Mouse (Mus musculus) liver, embryonic 11.5 days (tissue): ENCODE measurements around the gene Htra3. TPM values are rescaled to one million over a fixed set of nuclear protein-coding genes. Genes with fewer than 3 reads are reported as not detected.
A peak's percentile ranks its signal among the peaks of the same experiment; 100 is the strongest.

Experiments
- ATAC-seq: fragments of 200-750 bp; cut with Nextera tagmentation; replicated peaks from 2 replicates; pipeline ENCODE4 v1.8.0; 2017; ENCODE audit warnings: moderate number of reproducible peaks, mild to moderate bottlenecking, moderate TSS enrichment, moderate library complexity; ENCODE audit not compliant: low FRiP score
- DNase-seq: peaks from one replicate; pipeline ENCODE4 v3.0.0-alpha.2; 2017; ENCODE audit warnings: low spot score
- H3K27ac ChIP-seq: fragments of 300-500 bp; sonication (generic); 2 replicates; pipeline ENCODE4 v1.5.1; 2014; ENCODE audit warnings: mild to moderate bottlenecking, low read depth, low read length, control low read depth
- H3K27me3 ChIP-seq: fragments of 300-500 bp; sonication (generic); replicated peaks from 2 replicates; pipeline ENCODE4 v1.6.1; 2014; ENCODE audit warnings: low read length, mixed read lengths; ENCODE audit not compliant: control insufficient read depth, insufficient read depth
- H3K36me3 ChIP-seq: fragments of 300-500 bp; sonication (generic); 2 replicates; pipeline ENCODE4 v1.6.1; 2014; ENCODE audit warnings: mild to moderate bottlenecking, low read length, moderate library complexity, mixed read lengths; ENCODE audit not compliant: control insufficient read depth, insufficient read depth
- H3K4me1 ChIP-seq: fragments of 300-500 bp; sonication (generic); replicated peaks from 2 replicates; pipeline ENCODE4 v1.6.1; 2014; ENCODE audit warnings: low read length, mixed read lengths; ENCODE audit not compliant: control insufficient read depth, insufficient read depth
- H3K4me2 ChIP-seq: fragments of 300-500 bp; sonication (generic); 2 replicates; pipeline ENCODE4 v1.6.1; 2014; ENCODE audit warnings: mild to moderate bottlenecking, control low read depth, moderate library complexity
- H3K4me3 ChIP-seq: fragments of 300-500 bp; sonication (generic); 2 replicates; pipeline ENCODE4 v1.5.1; 2014; ENCODE audit warnings: low read depth, low read length, control low read depth
- H3K9ac ChIP-seq: fragments of 300-500 bp; sonication (generic); 2 replicates; pipeline ENCODE4 v1.6.1; 2014; ENCODE audit warnings: low read depth, low read length, control low read depth
- H3K9me3 ChIP-seq: fragments of 300-500 bp; sonication (generic); 2 replicates; pipeline ENCODE4 v1.6.1; 2016; ENCODE audit warnings: low read length, inconsistent platforms, mixed read lengths; ENCODE audit not compliant: control insufficient read depth
- WGBS: fragments of 180-500 bp; shearing (Covaris S2); extraction: QIAGEN DNeasy Blood & Tissue Kit; methylation state at CpG from one replicate; pipeline ENCODE4 v1.1.7; 2014; 5-methylcytosine and 5-hydroxymethylcytosine counted together
- polyA plus RNA-seq: library from polyadenylated mRNA; unstranded; fragments of >200 nt; fragmentation: Nextera tagmentation; extraction: Ambion mirVana; gene quantifications from 2 replicates; pipeline ENCODE4 v1.2.1, GENCODE M21; 2014

Gene Htra3
- polyA plus RNA-seq: 1.7 and 2.3 TPM in 2 replicates

- DNase-seq (no peak), ATAC-seq (no peak)
- Histone ChIP-seq H3K27me3 (peaks cover 37% of the 10 kb centered on the region), H3K4me3 (peak within 1 kb of the TSS; percentile 43), H3K9ac (no peak within 1 kb of the TSS), H3K27ac (no peak within 1 kb of the TSS), H3K4me2 (peak within 1 kb of the TSS; percentile 72), H3K4me1 (no peaks in the 10 kb centered on the region; the same call in 1 of the 2 replicates), H3K9me3 (no peaks in the 10 kb centered on the region), H3K36me3 (no peaks in the 10 kb centered on the region)
- WGBS: 10% methylated on average over 41 of the region's 42 CpGs
Measured at GRCm38 (mm10) chr5:35679256-35680155, at the start of gene Htra3. TSS of gene Htra3 (minus strand) at chr5:35679782.

- DNase-seq (peak; percentile 49), ATAC-seq (peak; percentile 76)
- no peaks in the 10 kb centered on the region for H3K9me3 ChIP-seq
- no peaks in the 10 kb centered on the region for H3K27me3 ChIP-seq
- no peaks in the 10 kb centered on the region for H3K36me3 ChIP-seq
- H3K4me3 ChIP-seq: peak overlapping the region; percentile 14; the same call in 1 of the 2 replicates
- peak overlapping the region; percentile 17; the same call in 1 of the 2 replicates for H3K27ac ChIP-seq
- peak overlapping the region; percentile 44 for H3K4me2 ChIP-seq
- no peaks in the 10 kb centered on the region for H3K4me1 ChIP-seq
- no peak overlapping the region for H3K9ac ChIP-seq
- 27% methylated on average over 11 of the region's 11 CpGs for WGBS
Measured at GRCm38 (mm10) chr5:35728957-35729460, 49.4 kb upstream of the Htra3 start.

GRCm38 (mm10) chr5:35728344-35728956 is 48.9 kb upstream of the Htra3 start:
- peak; percentile 35; the same call in 1 of the 2 replicates for ATAC-seq

GRCm38 (mm10) chr5:35727447-35727846 is 47.9 kb upstream of the Htra3 start:
- H3K27ac ChIP-seq: no peak overlapping the region
- ATAC-seq (no peak), DNase-seq (no peak)
- no peak overlapping the region for H3K9ac ChIP-seq
- H3K36me3 ChIP-seq: no peaks in the 10 kb centered on the region
- H3K4me2 ChIP-seq: no peak overlapping the region; the same call in 1 of the 2 replicates
- 82% methylated on average over 5 of the region's 5 CpGs for WGBS
- H3K4me3 ChIP-seq: no peak overlapping the region; the same call in 1 of the 2 replicates
- H3K4me1 ChIP-seq: peaks cover 5% of the 10 kb centered on the region; the same call in 1 of the 2 replicates
- no peaks in the 10 kb centered on the region for H3K27me3 ChIP-seq
- no peaks in the 10 kb centered on the region for H3K9me3 ChIP-seq

More at GRCm38 (mm10) chr5:35728344-35728956, 48.9 kb upstream of the Htra3 start:
- DNase-seq: no peak
- Histone ChIP-seq H3K4me1 (no peaks in the 10 kb centered on the region; the same call in 1 of the 2 replicates), H3K4me2 (peak overlapping the region; percentile 44), H3K27me3 (no peaks in the 10 kb centered on the region), H3K9ac (no peak overlapping the region), H3K9me3 (no peaks in the 10 kb centered on the region), H3K36me3 (no peaks in the 10 kb centered on the region), H3K27ac (no peak overlapping the region), H3K4me3 (peak overlapping the region; percentile 14)
- WGBS: 58% methylated on average over 12 of the region's 12 CpGs

GRCm38 (mm10) chr5:35725840-35726239 is 46.3 kb upstream of the Htra3 start:
- no peaks in the 10 kb centered on the region for H3K36me3 ChIP-seq
- ATAC-seq (no peak), DNase-seq (no peak)
- no peak overlapping the region for H3K4me2 ChIP-seq
- H3K4me1 ChIP-seq: peaks cover 6% of the 10 kb centered on the region; the same call in 1 of the 2 replicates
- 79% methylated on average over 3 of the region's 3 CpGs for WGBS
- H3K9ac ChIP-seq: no peak overlapping the region
- H3K27me3 ChIP-seq: no peaks in the 10 kb centered on the region
- H3K9me3 ChIP-seq: no peaks in the 10 kb centered on the region
- no peak overlapping the region for H3K4me3 ChIP-seq
- H3K27ac ChIP-seq: no peak overlapping the region

- Histone ChIP-seq H3K27ac (no peak overlapping the region), H3K9ac (no peak overlapping the region), H3K4me2 (no peak overlapping the region), H3K4me1 (peaks cover 6% of the 10 kb centered on the region; the same call in 1 of the 2 replicates), H3K4me3 (no peak overlapping the region), H3K36me3 (no peaks in the 10 kb centered on the region), H3K9me3 (no peaks in the 10 kb centered on the region), H3K27me3 (no peaks in the 10 kb centered on the region)
- no peak for ATAC-seq
- WGBS: 63% methylated on average over 5 of the region's 5 CpGs
- no peak for DNase-seq
Measured at GRCm38 (mm10) chr5:35723900-35724299, 44.3 kb upstream of the Htra3 start.

- H3K9me3 ChIP-seq: no peaks in the 10 kb centered on the region
- H3K27ac ChIP-seq: peak overlapping the region; percentile 53; the same call in 1 of the 2 replicates
- H3K4me2 ChIP-seq: no peak overlapping the region
- no peak overlapping the region for H3K9ac ChIP-seq
- no peak for DNase-seq
- WGBS: 24% methylated on average over 2 of the region's 2 CpGs
- H3K4me1 ChIP-seq: peaks cover 6% of the 10 kb centered on the region; the same call in 1 of the 2 replicates
- peak; percentile 43; the same call in 1 of the 2 replicates for ATAC-seq
- H3K4me3 ChIP-seq: no peak overlapping the region
- no peaks in the 10 kb centered on the region for H3K36me3 ChIP-seq
- H3K27me3 ChIP-seq: no peaks in the 10 kb centered on the region
Measured at GRCm38 (mm10) chr5:35722654-35723053, 43.1 kb upstream of the Htra3 start.

GRCm38 (mm10) chr5:35721933-35722332 is 42.4 kb upstream of the Htra3 start:
- WGBS: 85% methylated on average over 2 of the region's 2 CpGs
- Histone ChIP-seq H3K27ac (no peak overlapping the region), H3K9me3 (no peaks in the 10 kb centered on the region), H3K27me3 (no peaks in the 10 kb centered on the region), H3K4me2 (no peak overlapping the region), H3K4me1 (peaks cover 6% of the 10 kb centered on the region; the same call in 1 of the 2 replicates), H3K4me3 (no peak overlapping the region), H3K9ac (no peak overlapping the region), H3K36me3 (no peaks in the 10 kb centered on the region)
- no peak for ATAC-seq
- DNase-seq: no peak
